Mouse (Mus musculus) adrenal gland, postnatal 36 days (tissue): ENCODE data around the gene Htr6. TPM values are rescaled to one million over a fixed set of nuclear protein-coding genes. Genes with fewer than 3 reads are reported as not detected.

ENCODE experiments used
- DNase-seq, 2 experiments: peaks; one replicate each; pipeline ENCODE4 v3.0.0; 2021; ENCODE audit warnings: mixed read lengths in 1 of 2
- total RNA-seq, 2 experiments: library from RNA; stranded (reverse); gene quantifications; 2 replicates each; pipeline ENCODE4 v1.2.3; 2021

Htr6 gene
- total RNA-seq, 2 experiments from 2014 or later: 0.16 to 0.23 TPM

DNA sequence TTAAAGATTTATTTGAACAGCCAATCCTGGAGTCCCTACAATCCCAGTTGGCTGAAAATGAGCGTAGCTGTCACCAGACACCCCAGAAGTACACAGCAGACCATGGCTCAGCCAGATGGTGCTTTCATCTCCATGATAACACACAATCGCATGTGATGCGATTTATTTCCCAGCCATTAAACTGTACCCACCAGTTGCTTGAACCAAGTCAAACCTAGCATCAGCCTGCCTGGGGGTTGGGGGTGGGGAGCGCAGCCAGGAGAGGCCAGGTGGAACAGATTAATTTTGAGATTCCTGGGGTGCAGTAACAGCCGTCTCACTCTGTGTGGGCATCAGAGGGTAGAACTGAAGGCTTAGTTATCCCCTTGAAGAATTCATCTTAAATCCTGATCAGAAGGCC is 29.0 kb downstream of the Htr6 start:
- no peak for DNase-seq

DNA sequence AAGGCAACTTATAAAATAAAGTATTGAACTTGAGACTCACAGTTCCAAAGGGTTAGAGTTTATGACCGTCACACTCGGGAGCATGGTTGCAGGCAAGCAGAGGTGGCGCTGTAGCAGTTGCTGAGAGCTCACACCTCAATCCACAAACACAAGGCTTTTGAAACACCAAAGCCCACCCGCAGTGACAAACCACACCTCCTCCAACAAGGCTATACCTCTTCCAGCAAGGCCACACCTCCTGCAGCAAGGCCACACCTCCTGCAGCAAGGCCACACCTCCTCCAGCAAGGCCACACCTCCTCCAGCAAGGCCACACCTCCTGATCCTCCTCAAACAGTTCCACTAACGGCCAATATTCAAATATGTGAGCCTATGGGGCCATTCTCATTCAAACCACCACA is 30.8 kb downstream of the Htr6 start:
- DNase-seq: no peak

GRCm38 (mm10) chr4:139043600-139043999 is 31.8 kb downstream of the Htr6 start:
- no peak for DNase-seq

DNA sequence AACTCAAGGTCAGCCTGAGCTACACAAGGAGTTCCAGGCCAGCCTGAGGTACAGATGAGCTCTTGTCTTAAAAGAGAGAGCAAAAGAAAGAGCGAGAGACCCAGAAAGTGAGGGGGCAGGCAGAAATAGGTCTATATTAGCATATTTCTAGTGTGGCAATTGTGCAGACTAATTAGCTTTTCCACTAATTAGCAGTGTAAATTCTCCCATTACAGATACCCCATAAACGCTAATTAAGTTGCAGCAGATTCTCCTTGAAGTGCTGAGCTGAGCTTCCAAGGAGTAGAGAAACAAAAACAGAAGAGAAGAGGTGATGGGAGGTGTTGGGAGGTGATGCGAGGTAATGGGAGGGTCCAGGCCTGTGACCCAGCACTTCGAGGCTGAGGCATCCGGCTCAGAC is 32.8 kb downstream of the Htr6 start:
- no peak for DNase-seq

GRCm38 (mm10) chr4:139040084-139040839 is 35.1 kb downstream of the Htr6 start:
- DNase-seq: no peak

DNA sequence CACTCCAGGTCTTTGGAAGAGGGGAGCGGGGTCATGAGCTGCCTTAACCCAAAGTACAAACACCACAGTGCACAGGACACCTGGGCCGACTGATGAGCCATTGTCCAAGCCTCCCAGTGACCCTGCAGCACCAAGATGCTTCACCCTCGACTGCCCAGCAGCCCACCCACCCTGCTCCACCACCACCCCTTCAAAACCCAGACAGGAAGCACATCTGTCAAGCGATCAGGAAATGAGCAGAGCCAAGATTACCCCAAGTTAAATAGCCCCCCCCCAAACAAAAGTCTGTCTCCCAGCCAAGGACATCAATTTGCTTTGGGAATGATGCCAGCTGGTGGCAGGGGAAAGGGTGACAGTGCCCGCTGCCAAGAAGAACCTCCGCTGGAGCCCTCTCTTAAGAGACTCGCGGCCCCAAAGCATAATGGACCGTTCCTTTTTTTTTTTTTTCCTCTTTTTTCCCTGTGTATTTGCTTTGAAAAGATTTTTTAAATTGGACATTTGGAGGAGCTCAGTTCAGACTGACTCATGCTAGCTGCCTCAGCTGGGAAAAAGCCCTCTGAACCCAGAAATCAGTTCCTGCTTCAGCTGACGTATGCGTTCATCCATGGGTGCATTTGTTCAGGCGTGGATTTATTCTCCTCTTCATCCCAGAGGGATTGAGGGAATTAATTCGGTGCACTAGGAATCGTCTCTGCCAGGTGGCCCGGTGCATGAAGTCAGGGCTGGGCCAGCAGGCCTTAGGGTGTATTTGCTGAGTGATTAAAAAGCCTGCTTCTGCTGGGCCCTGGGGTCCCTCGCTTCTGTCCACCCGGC is 37.4 kb downstream of the Htr6 start:
- DNase-seq: peak; percentile 58 to 71

- no peak for DNase-seq
Observed at GRCm38 (mm10) chr4:139035799-139036198, 39.6 kb downstream of the Htr6 start.

DNA sequence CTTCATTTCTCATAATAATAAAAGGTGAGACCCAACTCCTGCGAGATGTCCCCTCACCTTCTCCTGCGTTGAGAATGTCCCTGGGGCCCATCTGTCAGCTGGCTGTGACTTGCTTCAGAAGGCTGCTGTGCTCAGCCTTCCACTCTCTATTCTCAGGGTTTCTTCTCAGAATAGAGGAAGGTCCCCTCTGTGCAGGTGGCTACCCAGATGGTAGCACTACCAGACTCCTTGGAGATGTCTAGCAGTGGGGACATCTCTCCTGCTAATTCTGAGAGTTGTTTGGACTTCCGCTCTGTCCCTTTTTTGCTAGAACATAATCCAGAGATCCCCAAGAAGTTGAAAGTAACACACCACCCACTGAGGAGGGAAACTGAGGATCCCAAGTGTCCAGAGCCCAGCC is 40.4 kb downstream of the Htr6 start:
- no peak for DNase-seq

DNA sequence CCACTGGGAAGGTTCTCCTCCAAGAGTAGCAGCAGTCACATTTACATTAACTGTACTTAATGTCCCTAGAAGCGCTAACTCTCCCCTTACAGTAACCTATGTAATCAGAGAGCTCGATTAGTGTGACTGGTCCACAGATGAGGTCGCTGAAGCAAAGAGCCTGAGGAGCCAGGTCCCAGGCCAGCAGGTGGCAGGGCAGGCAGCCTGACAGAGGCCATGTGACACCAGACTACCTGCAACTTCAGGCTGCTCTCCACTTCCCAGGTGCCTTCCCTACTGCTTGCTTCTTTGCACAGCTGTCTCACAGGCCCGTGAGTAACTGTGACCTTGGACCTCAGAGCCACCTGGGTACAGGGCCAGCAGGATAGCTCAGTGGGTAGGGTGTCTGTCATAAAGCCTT is 40.8 kb downstream of the Htr6 start:
- no peak for DNase-seq

DNA sequence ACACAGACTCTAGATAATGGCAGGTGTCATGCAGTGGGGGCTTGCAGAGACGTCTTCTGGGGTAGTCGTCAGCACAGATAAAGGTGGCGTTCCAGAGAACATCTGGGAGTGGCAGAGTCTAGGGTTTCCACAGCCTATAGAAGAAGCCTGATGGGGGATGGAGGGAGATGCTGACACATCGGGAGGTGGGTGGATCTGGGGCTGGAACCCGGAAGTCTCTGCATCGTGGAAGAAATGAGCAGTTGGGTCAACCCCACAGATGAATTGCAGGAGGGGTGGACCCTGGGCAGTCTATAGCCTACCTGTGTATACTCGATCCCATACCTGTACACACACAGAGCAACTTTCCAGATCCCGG is 41.4 kb downstream of the Htr6 start:
- DNase-seq: no peak

DNA sequence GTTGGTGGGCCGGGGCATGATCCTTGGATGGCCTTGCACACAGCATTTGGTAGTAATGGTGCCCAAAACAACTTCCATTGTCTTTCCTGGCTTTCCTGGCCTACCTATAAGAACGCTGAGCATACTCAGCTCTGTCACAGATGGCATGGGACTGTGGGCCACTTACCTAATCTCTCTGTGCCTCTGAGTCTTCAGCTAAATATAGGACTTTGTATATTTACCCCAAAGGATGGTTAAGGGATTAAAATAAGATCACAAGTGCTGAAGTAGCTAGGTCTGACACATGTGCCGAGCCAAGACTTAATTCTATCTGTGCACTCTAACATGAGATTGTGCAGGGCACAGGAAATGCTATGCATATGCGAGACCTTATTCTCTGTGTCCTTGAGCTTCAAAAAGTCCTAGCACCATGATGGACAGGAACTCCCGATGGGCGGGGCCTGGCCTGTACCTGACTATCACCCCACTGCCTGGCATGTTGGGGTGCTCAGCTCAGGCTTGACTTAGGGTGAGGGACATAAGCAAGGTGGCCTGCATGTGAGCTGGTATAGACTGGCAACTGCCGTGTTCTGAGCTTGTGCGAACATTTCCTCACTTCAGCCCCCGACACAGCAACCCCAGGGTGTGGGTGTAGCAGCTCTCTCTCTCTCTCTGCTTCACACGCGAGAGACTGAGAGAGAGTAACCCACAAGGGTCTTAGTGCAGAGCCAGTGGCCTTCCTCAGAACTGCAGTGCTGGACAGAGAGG is 41.9 kb downstream of the Htr6 start:
- DNase-seq: no peak

- DNase-seq: no peak
Observed at GRCm38 (mm10) chr4:139032521-139032920, 42.8 kb downstream of the Htr6 start.

DNA sequence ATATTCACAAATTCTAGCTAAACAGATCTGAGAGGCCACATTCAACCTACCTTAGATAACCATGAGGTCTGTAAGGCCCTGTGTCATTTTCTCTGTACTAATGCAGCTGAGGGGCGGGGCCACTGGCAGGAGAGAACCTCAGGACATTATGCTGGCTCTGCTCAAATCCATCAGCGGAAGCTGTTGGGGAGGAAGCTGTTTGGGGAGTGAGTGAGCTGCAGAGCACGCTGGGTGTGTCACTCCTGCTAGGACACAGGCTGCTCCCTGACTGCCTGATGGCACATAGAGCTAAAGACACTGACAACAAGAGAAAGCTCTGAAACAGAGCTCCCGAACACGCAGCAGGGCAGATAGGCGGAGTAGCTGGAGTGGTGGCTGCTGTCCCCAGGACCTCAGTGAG is 44.7 kb downstream of the Htr6 start:
- no peak for DNase-seq

DNA sequence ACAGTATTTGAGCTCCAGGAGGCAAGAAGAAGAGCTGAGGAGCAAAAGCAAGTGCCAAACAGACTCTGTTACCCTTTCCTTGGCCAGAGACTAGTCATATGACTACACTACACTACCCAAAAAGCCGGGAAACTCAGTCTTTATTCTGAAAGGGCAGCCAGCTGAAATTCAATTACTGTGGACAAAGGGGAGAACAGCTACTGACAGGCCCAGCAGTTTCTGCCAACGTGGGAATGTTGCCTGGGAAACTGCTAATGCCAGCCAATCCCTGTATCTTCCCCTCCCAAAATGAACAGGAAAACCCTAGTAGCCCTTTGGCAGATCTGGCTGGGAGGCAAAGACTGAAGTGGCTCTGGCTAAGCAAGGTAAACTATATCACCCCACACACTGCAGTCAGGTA is 51.0 kb downstream of the Htr6 start:
- no peak for DNase-seq

GRCm38 (mm10) chr4:139020385-139020784 is 55.0 kb downstream of the Htr6 start:
- peak; percentile 49 to 68 for DNase-seq

DNA sequence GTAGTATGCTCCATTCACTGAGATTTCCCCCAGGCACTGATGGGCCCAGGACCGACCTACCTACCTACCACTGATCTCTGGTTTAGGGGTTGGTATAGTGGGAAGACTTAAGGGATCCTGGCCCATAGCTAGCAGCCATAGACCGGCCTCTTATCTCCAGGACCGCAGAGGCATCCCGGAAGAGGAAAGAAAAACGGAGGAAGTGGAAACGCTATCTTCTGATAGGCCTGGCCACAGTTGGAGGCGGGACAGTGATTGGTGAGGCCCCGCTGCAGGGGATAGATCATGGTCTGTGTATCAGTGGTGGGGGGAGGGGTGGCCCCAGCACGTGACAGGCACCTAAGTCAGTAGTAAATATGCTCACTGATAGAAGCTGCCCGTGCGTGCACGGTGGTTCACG is 56.0 kb downstream of the Htr6 start:
- no peak for DNase-seq

- DNase-seq: no peak
Observed at GRCm38 (mm10) chr4:139018976-139019375, 56.4 kb downstream of the Htr6 start.

DNA sequence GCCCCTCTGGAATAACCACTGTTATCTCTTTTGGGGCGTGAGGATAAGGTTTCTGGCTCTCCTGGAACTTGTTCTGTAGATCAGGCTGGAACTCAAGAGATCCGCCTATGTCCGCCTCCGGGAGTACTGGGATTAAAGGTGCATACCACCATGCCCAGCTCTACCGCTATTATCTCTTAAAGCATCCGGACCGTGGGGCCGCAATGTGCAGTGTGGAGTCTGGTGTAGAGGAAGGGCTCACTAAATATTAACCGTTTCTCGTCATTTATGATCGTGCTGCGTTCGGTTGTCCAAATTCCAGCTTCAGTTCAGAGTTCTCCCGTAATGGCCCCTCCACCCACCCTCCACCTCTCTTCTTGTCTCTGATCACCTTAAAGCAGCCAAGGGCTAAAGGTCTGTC is 57.0 kb downstream of the Htr6 start:
- DNase-seq: no peak

- no peak for DNase-seq
Observed at GRCm38 (mm10) chr4:139014793-139015192, 60.6 kb downstream of the Htr6 start.

GRCm38 (mm10) chr4:139013281-139013680 is 62.1 kb downstream of the Htr6 start:
- peak; percentile 9 to 35 for DNase-seq

DNA sequence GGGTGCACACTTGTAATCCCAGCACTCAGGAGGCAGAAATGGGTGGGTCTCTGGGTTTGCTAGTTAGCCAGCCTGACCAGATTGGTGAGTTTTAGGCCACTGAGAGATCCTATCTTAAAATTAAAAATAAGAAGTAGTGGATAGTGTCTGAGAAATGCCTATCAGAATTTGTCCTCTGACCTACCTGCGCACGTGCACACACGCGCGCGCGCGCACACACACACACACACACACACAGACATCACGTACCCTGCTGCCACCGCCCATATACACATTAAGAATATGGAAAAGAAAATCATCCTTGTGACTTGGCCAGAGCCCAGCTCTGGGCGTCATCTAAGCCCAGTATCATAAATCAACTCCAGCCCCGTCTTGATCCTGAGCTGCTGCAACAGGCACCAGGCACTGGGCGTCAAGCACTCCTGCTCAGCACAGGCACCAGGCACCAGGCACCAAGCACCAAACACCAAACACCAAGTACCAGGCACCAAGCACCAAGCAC is 64.1 kb downstream of the Htr6 start:
- DNase-seq: no peak
